Mouse (Mus musculus) ES-E14 (cell line): ENCODE results near the gene Ctsw. TPM values are rescaled to one million over a fixed set of nuclear protein-coding genes. Genes with fewer than 3 reads are reported as not detected.

Source experiments
- DNase-seq: peaks from one replicate; pipeline ENCODE4 v3.0.0-alpha.2; 2013; ENCODE audit warnings: low read depth, low spot score
- H3K27ac ChIP-seq: 2 replicates; pipeline ENCODE4 v1.5.1; 2012; ENCODE audit warnings: low read depth, mild to moderate bottlenecking, low read length, moderate library complexity, mixed read lengths; ENCODE audit not compliant: poor library complexity, insufficient read depth, severe bottlenecking
- H3K36me3 ChIP-seq: 2 replicates; pipeline ENCODE4 v1.6.1; 2012; ENCODE audit warnings: mild to moderate bottlenecking, low read length, moderate library complexity, mixed read lengths; ENCODE audit not compliant: control insufficient read depth, poor library complexity, insufficient read depth, severe bottlenecking
- H3K4me1 ChIP-seq, 2 experiments: fragments of 150-350 bp in 1 of 2; sonication (generic) in 1 of 2; 2 replicates each; pipeline ENCODE4 v1.6.1; 2012; ENCODE audit warnings: low read length in 2 of 2, mild to moderate bottlenecking in 1 of 2, mixed read lengths in 1 of 2; ENCODE audit not compliant: control insufficient read depth in 2 of 2, insufficient read depth in 2 of 2, poor library complexity in 1 of 2
- H3K4me3 ChIP-seq, 2 experiments: fragments of 150-350 bp in 1 of 2; sonication (generic) in 1 of 2; 2 replicates each; pipeline ENCODE4 v1.5.1; 2012; ENCODE audit warnings: low read length in 2 of 2, low read depth in 1 of 2, mild to moderate bottlenecking in 1 of 2, mixed read lengths in 1 of 2; ENCODE audit not compliant: insufficient read depth in 1 of 2, poor library complexity in 1 of 2, severe bottlenecking in 1 of 2
- H3K9ac ChIP-seq: 2 replicates; pipeline ENCODE4 v1.6.1; 2012; ENCODE audit warnings: low read depth, mild to moderate bottlenecking, low read length, mixed read lengths; ENCODE audit not compliant: poor library complexity, insufficient read depth, severe bottlenecking
- H3K9me3 ChIP-seq: fragments of 150-350 bp; sonication (generic); 2 replicates; pipeline ENCODE4 v1.6.1; 2012; ENCODE audit warnings: low read depth, mild to moderate bottlenecking, low read length; ENCODE audit not compliant: control insufficient read depth, insufficient read depth
- CHD2 ChIP-seq: IDR thresholded peaks from 2 replicates; pipeline ENCODE4 v1.6.1; 2014; ENCODE audit warnings: mild to moderate bottlenecking, low read depth, low read length, inconsistent platforms
- HCFC1 ChIP-seq: IDR thresholded peaks from 2 replicates; pipeline ENCODE4 v1.6.1; 2012; ENCODE audit warnings: low read length, inconsistent platforms, borderline replicate concordance; ENCODE audit not compliant: insufficient read depth
- MAFK ChIP-seq: IDR thresholded peaks from 2 replicates; pipeline ENCODE4 v1.6.1; 2014; ENCODE audit warnings: mild to moderate bottlenecking, low read depth, low read length, inconsistent platforms; ENCODE audit not compliant: insufficient read depth
- ZC3H11A ChIP-seq: IDR thresholded peaks from 2 replicates; pipeline ENCODE4 v1.6.1; 2012; ENCODE audit warnings: low read depth, mild to moderate bottlenecking, inconsistent platforms, low read length, borderline replicate concordance
- ZNF384 ChIP-seq: IDR thresholded peaks from 2 replicates; pipeline ENCODE4 v1.6.1; 2012; ENCODE audit warnings: low read depth, low read length, inconsistent platforms
- in situ Hi-C, 2 experiments: fragments of 600-800 bp; cut with MboI; formaldehyde crosslinking; loops; one replicate each; pipeline ENCODE4 v1.15.1; 2025; ENCODE audit warnings: low sequenced_read_pairs in 2 of 2, inconsistent platforms in 1 of 2; ENCODE audit not compliant: unreplicated experiment in 2 of 2
- total RNA-seq: library from RNA; depleted of rRNA; stranded (reverse); fragments of 300-350 nt; gene quantifications from 2 replicates; pipeline ENCODE4 v1.2.3, GENCODE M21; 2012

Gene Ctsw
- total RNA-seq, 1 experiment = 4.5 TPM

DNA sequence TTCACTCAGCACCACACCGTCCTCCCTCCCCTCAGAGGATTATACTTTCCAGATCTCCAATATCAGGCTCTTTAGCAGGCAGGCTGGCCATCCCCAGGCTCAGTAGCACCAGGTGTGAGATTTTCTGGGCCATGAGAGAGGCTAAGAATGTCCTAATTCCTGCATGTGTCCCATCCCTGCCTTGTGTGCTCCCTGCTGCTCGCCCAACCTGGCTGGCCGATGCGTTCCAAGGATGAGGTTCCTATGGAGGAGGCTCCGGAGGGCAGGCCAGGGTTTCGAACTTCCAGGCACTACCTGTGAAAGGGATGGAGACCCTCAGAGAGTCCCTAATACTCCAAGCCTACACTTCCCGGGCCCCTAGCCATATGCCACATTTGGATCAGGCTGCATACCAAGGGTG is 17.5 kb upstream of the Ctsw start:
- TF ChIP-seq MAFK = no peak
- TF ChIP-seq HCFC1 = no peak
- no peak for TF ChIP-seq CHD2
- no peak for TF ChIP-seq ZNF384
- peaks cover 2 to 5% of the 10 kb centered on the region in 2 experiments; a peak in 1 of 4 replicates for H3K4me1 ChIP-seq
- no peaks in the 10 kb centered on the region for H3K9me3 ChIP-seq
- no peak for DNase-seq
- no peak overlapping the region for H3K4me3 ChIP-seq
- peaks cover 32% of the 10 kb centered on the region for H3K36me3 ChIP-seq
- H3K27ac ChIP-seq = no peak overlapping the region
- H3K9ac ChIP-seq = no peak overlapping the region
- in situ Hi-C loops = no loop called here

DNA sequence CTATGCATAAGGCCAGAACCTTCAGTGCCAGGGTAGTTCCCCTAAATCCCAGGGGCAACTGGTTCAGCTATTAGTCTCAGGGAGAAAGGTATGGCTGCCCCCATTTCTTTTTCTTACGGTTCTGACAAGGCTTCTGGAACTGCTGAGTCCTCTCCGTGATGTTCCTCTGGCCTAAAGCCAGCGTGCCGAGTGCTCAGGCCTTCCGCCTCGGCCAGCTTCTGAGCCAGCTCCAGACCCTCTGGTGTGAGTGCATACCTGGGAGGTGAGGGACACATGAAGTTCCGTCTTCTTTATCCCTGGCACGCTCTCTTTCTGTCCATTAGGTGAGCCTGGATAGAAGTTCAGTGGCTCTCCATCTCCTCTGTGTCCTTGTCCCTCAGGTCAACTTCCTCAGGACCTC is 17.1 kb upstream of the Ctsw start:
- Histone ChIP-seq H3K4me3 (no peak overlapping the region), H3K9me3 (no peaks in the 10 kb centered on the region), H3K9ac (no peak overlapping the region), H3K27ac (no peak overlapping the region), H3K4me1 (peaks cover 2 to 5% of the 10 kb centered on the region in 2 experiments; a peak in 1 of 4 replicates), H3K36me3 (peaks cover 32% of the 10 kb centered on the region)
- DNase-seq = no peak
- TF ChIP-seq ZC3H11A (no peak), HCFC1 (no peak), CHD2 (no peak), MAFK (no peak), ZNF384 (no peak)
- in situ Hi-C loops = no loop called here

DNA sequence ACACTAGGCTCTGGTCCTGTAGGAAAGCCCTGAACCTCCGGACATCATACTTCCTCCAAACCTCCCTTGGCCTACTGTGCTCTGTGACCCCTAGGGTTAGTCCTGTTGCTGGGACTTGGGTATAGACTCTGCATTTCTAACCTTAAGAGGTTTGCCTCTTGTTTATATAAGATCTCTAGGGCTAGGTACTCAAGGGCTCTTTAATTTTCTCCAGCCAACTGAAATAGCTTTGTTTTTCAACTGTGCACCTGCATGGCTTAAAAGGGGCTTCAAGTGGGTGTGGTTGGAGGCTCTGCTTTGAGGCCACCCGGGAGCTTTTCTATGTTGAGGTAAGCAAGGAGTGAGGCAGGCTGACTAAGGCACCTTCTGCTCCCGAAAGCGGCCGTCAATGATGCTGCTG is 16.2 kb upstream of the Ctsw start:
- in situ Hi-C loops = no loop called here

DNA sequence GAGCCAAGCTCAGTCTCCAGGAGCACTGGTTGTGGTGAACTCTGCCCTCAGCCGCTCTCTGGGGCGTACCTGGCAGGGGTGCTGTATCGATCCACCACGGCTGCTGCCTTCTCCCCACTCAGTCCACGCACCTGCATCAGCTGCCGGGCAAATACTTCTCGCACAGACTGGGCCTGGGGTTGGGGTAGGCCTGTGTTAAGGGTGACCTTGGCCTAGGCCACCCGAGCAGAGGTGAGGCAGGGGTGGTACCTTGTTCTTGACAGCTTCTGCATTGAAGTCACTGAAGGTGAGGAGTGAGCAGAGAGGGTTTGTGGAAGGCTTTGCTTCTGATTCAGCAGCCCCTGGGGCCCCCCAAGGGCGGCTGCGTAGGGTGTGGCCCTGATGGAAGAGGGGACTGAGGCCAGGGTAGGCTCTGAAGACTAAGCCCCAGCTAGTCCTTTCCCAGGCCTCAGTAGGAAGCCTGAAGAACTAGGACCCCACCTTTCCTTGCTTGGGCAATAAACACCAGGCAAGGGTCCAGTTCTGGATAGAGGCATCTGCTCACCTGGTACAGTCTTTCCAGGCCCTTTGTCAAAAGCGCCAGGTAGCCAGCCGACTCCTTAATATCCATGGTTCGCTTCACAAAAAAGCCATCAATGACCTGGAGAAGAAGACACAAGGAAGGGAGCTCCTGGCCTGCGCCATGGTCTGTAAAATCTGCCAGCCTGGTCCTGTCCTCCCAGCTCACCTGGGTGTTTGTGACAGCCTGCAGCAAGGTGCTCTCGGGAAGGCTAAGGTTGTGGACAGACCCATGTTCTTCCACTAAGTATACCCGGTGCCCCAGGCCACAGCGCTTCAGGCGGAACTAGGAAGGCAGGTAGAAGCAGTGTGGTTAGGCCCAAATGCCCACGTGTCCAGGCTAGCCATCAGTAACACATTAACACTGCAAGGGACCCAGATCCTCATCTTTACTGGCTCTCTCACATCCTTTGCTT is 15.4 kb upstream of the Ctsw start:
- Histone ChIP-seq H3K9ac (no peak overlapping the region), H3K27ac (no peak overlapping the region), H3K9me3 (no peaks in the 10 kb centered on the region), H3K4me1 (peaks cover 2 to 4% of the 10 kb centered on the region in 2 experiments; a peak in 1 of 4 replicates), H3K36me3 (peaks cover 32% of the 10 kb centered on the region), H3K4me3 (no peak overlapping the region)
- in situ Hi-C loops = no loop called here
- no peak for DNase-seq
- TF ChIP-seq HCFC1 (no peak), ZC3H11A (no peak), ZNF384 (no peak), MAFK (no peak), CHD2 (no peak)

More for the DNA sequence above, 16.2 kb upstream of the Ctsw start:
- Histone ChIP-seq H3K4me3 (no peak overlapping the region), H3K27ac (no peak overlapping the region), H3K9me3 (no peaks in the 10 kb centered on the region), H3K36me3 (peaks cover 32% of the 10 kb centered on the region), H3K4me1 (peaks cover 2 to 5% of the 10 kb centered on the region in 2 experiments; a peak in 1 of 4 replicates), H3K9ac (no peak overlapping the region)
- TF ChIP-seq ZNF384 (no peak), CHD2 (no peak), ZC3H11A (no peak), MAFK (no peak), HCFC1 (no peak)
- no peak for DNase-seq
